Mouse (Mus musculus) cortical plate, adult 2 months (tissue): ENCODE data around the gene 2900026A02Rik.

Source experiments
- CTCF ChIP-seq: fragments of 200-500 bp; IDR thresholded peaks from 2 replicates; pipeline ENCODE4 v1.5.1; 2011; ENCODE audit warnings: mild to moderate bottlenecking, control low read depth, low read length; ENCODE audit not compliant: insufficient read depth; ENCODE audit errors: extremely low read depth
- POLR2A ChIP-seq: fragments of 200-500 bp; IDR thresholded peaks from 2 replicates; pipeline ENCODE4 v1.6.1; 2011; ENCODE audit warnings: mild to moderate bottlenecking, low read length, control low read depth; ENCODE audit not compliant: insufficient read depth; ENCODE audit errors: extremely low read depth

- TF ChIP-seq POLR2A: no peak
- TF ChIP-seq CTCF: no peak
Observed at GRCm38 (mm10) chr5:113161576-113161975, 59.5 kb downstream of the 2900026A02Rik start.
